Mouse (Mus musculus) embryonic facial prominence, embryonic 11.5 days (tissue): Measurements from ENCODE around the gene Msh6. TPM values are rescaled to one million over a fixed set of nuclear protein-coding genes. Genes with fewer than 3 reads are reported as not detected.
"Not testable (repeated sequence)": the region's sequence is repeated elsewhere in the genome, so short reads cannot be mapped to it uniquely, and the experiment has no call there.

ENCODE experiments used
- ATAC-seq: fragments of 200-750 bp; cut with Nextera tagmentation; replicated peaks from 2 replicates; pipeline ENCODE4 v1.8.0; 2017; ENCODE audit warnings: low read depth; ENCODE audit not compliant: insufficient number of reproducible peaks, low FRiP score, low TSS enrichment
- DNase-seq: peaks from one replicate; pipeline ENCODE4 v3.0.0-alpha.2; 2015; ENCODE audit warnings: low spot score
- H3K27ac ChIP-seq: fragments of 300-500 bp; sonication (generic); replicated peaks from 2 replicates; pipeline ENCODE4 v1.5.1; 2014; ENCODE audit warnings: mild to moderate bottlenecking, low read depth, low read length, control low read depth
- H3K27me3 ChIP-seq: fragments of 300-500 bp; sonication (generic); 2 replicates; pipeline ENCODE4 v1.6.1; 2014; ENCODE audit warnings: mild to moderate bottlenecking, low read length, moderate library complexity, mixed read lengths; ENCODE audit not compliant: control insufficient read depth, insufficient read depth
- H3K36me3 ChIP-seq: fragments of 300-500 bp; sonication (generic); replicated peaks from 2 replicates; pipeline ENCODE4 v1.6.1; 2014; ENCODE audit warnings: low read depth, mild to moderate bottlenecking, low read length, moderate library complexity, mixed read lengths; ENCODE audit not compliant: control insufficient read depth, insufficient read depth
- H3K4me1 ChIP-seq: fragments of 300-500 bp; sonication (generic); 2 replicates; pipeline ENCODE4 v1.6.1; 2014; ENCODE audit warnings: low read length, mixed read lengths; ENCODE audit not compliant: control insufficient read depth, insufficient read depth
- H3K4me2 ChIP-seq: fragments of 300-500 bp; sonication (generic); 2 replicates; pipeline ENCODE4 v1.6.1; 2014; ENCODE audit warnings: low read depth, mild to moderate bottlenecking, control low read depth, low read length, moderate library complexity
- H3K4me3 ChIP-seq: fragments of 300-500 bp; sonication (generic); 2 replicates; pipeline ENCODE4 v1.5.1; 2014; ENCODE audit warnings: low read depth, low read length, control low read depth
- H3K9ac ChIP-seq: fragments of 300-500 bp; sonication (generic); replicated peaks from 2 replicates; pipeline ENCODE4 v1.6.1; 2014; ENCODE audit warnings: mild to moderate bottlenecking, control low read depth, low read length
- H3K9me3 ChIP-seq: fragments of 300-500 bp; sonication (generic); replicated peaks from 2 replicates; pipeline ENCODE4 v1.6.1; 2016; ENCODE audit warnings: mild to moderate bottlenecking, low read length, inconsistent platforms, mixed read lengths; ENCODE audit not compliant: control insufficient read depth
- WGBS: fragments of 180-500 bp; shearing (Covaris S2); extraction: QIAGEN DNeasy Blood & Tissue Kit; methylation state at CpG from one replicate; pipeline ENCODE4 v1.1.7; 2014; 5-methylcytosine and 5-hydroxymethylcytosine counted together
- polyA plus RNA-seq: library from polyadenylated mRNA; unstranded; fragments of >200 nt; fragmentation: Nextera tagmentation; extraction: Ambion mirVana; gene quantifications from 2 replicates; pipeline ENCODE4 v1.2.1, GENCODE M21; 2014

The Msh6 gene
- polyA plus RNA-seq, 1 experiment from 2014 or later, result 99.0 TPM

- H3K4me3 ChIP-seq, DNase-seq, H3K9ac ChIP-seq, H3K27ac ChIP-seq, ATAC-seq, H3K36me3 ChIP-seq, H3K4me1 ChIP-seq, H3K4me2 ChIP-seq, H3K27me3 ChIP-seq, H3K9me3 ChIP-seq: not testable (repeated sequence)
- 97% methylated on average over 11 of the region's 11 CpGs for WGBS
These were observed 15.5 kb upstream of the Msh6 start for GRCm38 (mm10) chr17:87959406-87959805.

- not testable (repeated sequence) for H3K27ac ChIP-seq, H3K4me3 ChIP-seq, H3K27me3 ChIP-seq, H3K4me2 ChIP-seq, ATAC-seq, H3K9ac ChIP-seq, H3K4me1 ChIP-seq, H3K36me3 ChIP-seq, DNase-seq, H3K9me3 ChIP-seq
- WGBS, result 96% methylated on average over 5 of the region's 5 CpGs
These were observed 14.9 kb upstream of the Msh6 start for GRCm38 (mm10) chr17:87959931-87960330.

GRCm38 (mm10) chr17:87963081-87964075, 11.5 kb upstream of the Msh6 start:
- no peaks in the 10 kb centered on the region for H3K36me3 ChIP-seq
- H3K4me2 ChIP-seq, result no peak overlapping the region
- no peaks in the 10 kb centered on the region for H3K27me3 ChIP-seq
- H3K27ac ChIP-seq, result no peak overlapping the region
- H3K4me1 ChIP-seq, result no peaks in the 10 kb centered on the region
- no peak overlapping the region for H3K9ac ChIP-seq
- 83% methylated on average over 14 of the region's 14 CpGs for WGBS
- no peaks in the 10 kb centered on the region for H3K9me3 ChIP-seq
- H3K4me3 ChIP-seq, result no peak overlapping the region
- ATAC-seq (no peak), DNase-seq (no peak)

GRCm38 (mm10) chr17:87968483-87968926, 6.4 kb upstream of the Msh6 start:
- 39% methylated on average over 6 of the region's 8 CpGs for WGBS
- H3K36me3 ChIP-seq, DNase-seq, H3K9ac ChIP-seq, H3K4me3 ChIP-seq, H3K4me2 ChIP-seq, H3K4me1 ChIP-seq, H3K27me3 ChIP-seq, H3K9me3 ChIP-seq, H3K27ac ChIP-seq: not testable (repeated sequence)
- peak; percentile 52 for ATAC-seq

- ATAC-seq, H3K27me3 ChIP-seq, H3K4me2 ChIP-seq, H3K4me1 ChIP-seq, H3K9me3 ChIP-seq, H3K9ac ChIP-seq, H3K27ac ChIP-seq, H3K4me3 ChIP-seq, H3K36me3 ChIP-seq, DNase-seq: not testable (repeated sequence)
- WGBS, result 84% methylated on average over 15 of the region's 15 CpGs
These were observed 2.9 kb upstream of the Msh6 start for GRCm38 (mm10) chr17:87971696-87972591.

GRCm38 (mm10) chr17:87972856-87973255, 2.0 kb upstream of the Msh6 start:
- H3K27me3 ChIP-seq, result no peaks in the 10 kb centered on the region
- H3K9me3 ChIP-seq, result no peaks in the 10 kb centered on the region
- no peaks in the 10 kb centered on the region for H3K4me1 ChIP-seq
- H3K9ac ChIP-seq, result no peak overlapping the region
- no peak overlapping the region for H3K27ac ChIP-seq
- DNase-seq (no peak), ATAC-seq (no peak)
- H3K36me3 ChIP-seq, result no peaks in the 10 kb centered on the region
- WGBS, result 60% methylated on average over 5 of the region's 5 CpGs
- no peak overlapping the region for H3K4me2 ChIP-seq
- no peak overlapping the region for H3K4me3 ChIP-seq

GRCm38 (mm10) chr17:87973261-87974167, 1.3 kb upstream of the Msh6 start:
- Histone ChIP-seq H3K36me3 (no peaks in the 10 kb centered on the region), H3K4me3 (no peak overlapping the region), H3K4me2 (no peak overlapping the region), H3K9ac (no peak overlapping the region), H3K4me1 (no peaks in the 10 kb centered on the region), H3K9me3 (no peaks in the 10 kb centered on the region), H3K27ac (no peak overlapping the region), H3K27me3 (no peaks in the 10 kb centered on the region)
- ATAC-seq, result no peak
- WGBS, result 68% methylated on average over 10 of the region's 10 CpGs
- no peak for DNase-seq
